Mouse (Mus musculus) c-Kit-positive CD71-positive TER-119-positive erythroid progenitor cells, embryonic 14.5 days (primary cell): ENCODE measurements around the gene Grm4.

ENCODE experiments used
- DNase-seq: peaks from one replicate; pipeline ENCODE4 v3.0.0-alpha.2; 2013; ENCODE audit warnings: low spot score

Grm4 gene

GRCm38 (mm10) chr17:27521303-27521702, at the start of gene Grm4:
Gene Grm4 (minus strand): TSS chr17:27521403.
- no peak for DNase-seq

DNA sequence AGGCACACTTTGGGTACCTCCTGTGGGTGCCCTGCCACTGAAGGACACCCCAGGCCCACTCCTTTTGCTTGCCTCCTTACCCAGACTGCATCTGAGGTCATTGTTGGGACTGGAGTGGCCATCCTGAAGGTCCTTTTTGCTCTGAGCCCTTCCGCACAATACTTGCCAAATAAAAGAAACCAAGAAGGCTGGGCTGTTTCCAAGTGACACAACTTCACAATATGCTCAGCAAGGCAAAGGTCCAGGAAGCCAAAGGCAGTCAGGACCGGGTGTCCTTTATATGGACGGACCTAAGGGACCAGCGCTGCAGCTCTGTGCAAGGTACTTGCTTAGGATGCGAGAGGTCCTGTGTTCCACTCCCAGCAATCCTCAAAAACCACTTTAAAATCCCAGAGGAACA, 47.0 kb upstream of the Grm4 start:
- no peak for DNase-seq

- no peak for DNase-seq
Measured at GRCm38 (mm10) chr17:27565942-27566267, 44.7 kb upstream of the Grm4 start.

DNA sequence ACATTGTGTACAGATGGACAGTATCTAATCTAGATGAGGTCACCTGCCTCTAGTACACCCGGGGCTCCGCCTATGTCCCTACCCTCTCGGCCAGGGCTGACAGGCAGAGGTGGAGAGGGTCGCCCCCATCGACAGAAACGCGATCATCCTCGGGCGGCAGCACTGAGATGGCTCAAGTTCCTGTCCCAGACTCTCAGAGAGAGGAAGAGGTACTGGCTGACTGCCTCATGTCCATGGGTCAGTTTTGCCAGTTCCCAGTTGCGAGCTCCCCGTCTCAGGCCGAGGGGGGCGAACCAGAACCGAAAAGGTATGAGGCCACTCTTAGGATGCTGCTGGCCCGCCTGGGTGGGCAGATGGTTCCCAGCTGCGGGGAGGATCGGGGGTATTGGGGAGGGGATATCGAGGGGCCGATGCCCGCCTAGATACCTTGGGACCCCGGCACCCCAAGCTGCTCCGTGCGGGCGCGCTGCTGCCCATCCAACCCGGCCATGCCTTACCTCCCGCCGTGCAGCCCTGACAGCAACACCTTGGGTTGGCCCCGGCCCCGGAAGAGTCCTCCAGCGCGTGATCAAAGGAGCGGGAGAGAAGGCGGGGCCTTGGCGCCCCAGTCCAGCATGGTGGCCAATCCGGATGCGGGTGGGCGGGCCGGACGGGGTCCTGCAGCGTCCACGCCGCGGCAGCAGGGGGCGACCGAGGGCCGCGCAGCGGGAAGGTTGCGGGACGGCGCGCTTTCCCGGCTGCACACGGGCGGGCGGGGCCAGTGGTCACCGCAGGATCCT, 44.1 kb upstream of the Grm4 start, which contains the start of gene AI413582:
Gene AI413582, minus strand, starts transcription at position 594 of the 779 bp plus-strand sequence.
- DNase-seq = peak; percentile 90

DNA sequence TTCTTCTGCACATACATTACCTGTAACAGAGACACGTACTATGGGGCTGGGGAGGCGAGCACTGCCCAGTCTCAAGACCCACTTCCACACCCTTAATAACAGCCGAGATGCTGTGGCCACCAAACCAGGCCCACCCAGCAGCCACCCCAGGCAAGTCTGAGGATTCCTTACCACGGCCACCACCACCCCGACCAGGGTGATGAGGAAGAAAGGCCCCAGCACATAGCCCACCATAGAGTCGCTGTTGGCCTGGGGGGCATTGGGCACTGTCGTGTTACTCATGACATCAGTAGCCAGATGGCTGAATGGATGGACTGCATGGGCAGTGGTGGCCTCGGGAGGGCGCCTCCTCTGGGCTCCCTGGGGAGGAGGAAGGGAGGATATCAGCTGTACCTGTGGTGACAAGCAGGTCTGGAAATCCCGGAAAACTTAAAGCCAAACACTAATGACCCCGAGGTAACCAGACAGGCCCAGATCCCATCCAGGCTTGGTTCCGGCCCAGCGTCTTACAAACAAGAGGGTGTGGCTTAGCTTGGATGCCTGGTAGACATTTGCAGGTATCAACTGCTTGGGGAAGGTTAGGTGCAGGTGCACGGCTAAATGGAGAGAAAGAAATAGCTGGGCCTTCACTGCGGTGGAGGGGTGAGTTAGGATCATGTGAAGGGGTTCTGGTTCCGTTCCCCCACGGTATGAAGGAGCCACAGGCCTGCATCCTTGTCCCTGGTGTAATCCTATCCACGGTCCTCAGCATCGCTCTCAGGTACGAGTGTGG, 43.4 kb upstream of the Grm4 start:
- no peak for DNase-seq

DNA sequence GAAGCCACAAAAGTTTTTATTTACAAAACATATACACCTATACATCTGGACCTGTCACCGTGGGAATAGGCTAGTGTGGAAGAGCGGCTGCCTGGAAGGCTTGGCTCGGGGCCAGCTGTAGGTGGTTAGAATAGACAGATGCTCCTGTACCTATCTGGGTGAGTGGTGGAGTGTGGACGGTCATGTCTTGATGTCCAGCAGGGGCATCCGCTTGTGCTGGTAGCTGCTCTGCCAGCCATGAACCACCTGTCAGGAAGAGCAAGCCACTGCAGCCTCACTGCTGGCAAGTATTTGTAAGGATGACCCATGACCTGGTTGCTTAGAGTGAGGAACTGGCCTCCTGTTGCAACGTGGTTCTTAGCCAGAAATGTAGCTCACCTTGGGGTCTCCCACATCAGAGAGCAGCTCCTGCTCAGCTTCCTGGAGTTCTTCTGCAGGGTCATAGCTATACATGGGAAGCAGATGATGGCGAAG, 42.6 kb upstream of the Grm4 start:
- no peak for DNase-seq

GRCm38 (mm10) chr17:27561809-27562526, 40.8 kb upstream of the Grm4 start:
- DNase-seq = no peak

GRCm38 (mm10) chr17:27560926-27561480, 39.8 kb upstream of the Grm4 start:
- DNase-seq = no peak

- no peak for DNase-seq
Measured at GRCm38 (mm10) chr17:27559596-27559995, 38.4 kb upstream of the Grm4 start.

DNA sequence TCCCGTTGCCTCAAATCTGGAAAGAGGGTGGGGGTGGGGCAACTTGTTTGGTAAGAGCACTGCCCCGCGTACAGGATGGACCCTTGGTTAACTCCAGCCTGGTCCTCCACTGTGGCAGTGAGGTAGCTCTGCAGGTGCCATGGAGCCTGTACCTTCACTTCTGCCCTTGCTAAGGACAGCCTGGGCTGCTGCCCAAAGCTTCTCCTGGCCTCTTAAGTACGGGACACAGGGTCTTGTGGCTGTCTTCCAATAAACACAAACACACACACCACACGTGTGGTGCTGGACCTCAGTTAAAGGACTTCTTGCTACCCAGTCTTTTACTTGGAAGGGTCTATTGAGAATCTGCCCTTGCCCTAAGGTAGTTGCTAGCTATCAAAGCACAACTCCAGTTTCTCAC, 37.6 kb upstream of the Grm4 start:
- DNase-seq = no peak

DNA sequence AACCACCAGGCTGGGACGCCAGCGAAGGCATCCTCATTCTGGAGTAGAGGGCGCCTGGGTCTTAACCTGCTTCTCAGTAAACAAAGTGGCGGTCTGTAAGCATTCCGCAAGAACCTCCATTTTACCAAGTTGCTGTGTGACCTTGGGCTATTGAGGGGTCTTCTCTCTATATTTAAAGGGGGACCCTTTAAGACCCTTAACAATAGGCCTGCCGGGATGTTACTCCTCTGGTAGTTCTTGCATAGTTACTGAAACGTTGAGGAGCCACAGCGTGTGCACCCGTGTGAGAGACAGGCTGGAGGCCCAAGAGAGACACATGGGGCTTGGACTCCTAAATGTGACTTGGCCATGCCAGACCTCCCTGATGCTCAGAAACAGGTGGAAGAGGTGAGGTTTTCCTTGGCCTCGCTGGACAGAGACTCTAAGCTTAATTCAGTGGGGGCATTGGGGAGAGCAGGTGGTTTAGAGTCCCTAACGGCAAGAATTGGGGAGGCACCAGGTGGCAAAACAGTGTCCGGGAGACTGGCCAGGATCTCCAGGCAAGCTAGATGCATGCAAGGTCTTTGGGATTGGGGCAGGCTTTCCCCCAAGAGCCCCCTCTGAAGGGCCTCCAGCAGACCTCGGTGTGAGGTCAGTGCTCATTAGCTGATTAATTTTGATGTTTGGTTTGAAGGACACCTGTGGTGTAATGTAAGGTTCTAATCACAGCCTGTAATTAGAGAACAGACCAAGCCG, 36.9 kb upstream of the Grm4 start:
- no peak for DNase-seq

- DNase-seq = no peak
Measured at GRCm38 (mm10) chr17:27557181-27557926, 36.2 kb upstream of the Grm4 start.

DNA sequence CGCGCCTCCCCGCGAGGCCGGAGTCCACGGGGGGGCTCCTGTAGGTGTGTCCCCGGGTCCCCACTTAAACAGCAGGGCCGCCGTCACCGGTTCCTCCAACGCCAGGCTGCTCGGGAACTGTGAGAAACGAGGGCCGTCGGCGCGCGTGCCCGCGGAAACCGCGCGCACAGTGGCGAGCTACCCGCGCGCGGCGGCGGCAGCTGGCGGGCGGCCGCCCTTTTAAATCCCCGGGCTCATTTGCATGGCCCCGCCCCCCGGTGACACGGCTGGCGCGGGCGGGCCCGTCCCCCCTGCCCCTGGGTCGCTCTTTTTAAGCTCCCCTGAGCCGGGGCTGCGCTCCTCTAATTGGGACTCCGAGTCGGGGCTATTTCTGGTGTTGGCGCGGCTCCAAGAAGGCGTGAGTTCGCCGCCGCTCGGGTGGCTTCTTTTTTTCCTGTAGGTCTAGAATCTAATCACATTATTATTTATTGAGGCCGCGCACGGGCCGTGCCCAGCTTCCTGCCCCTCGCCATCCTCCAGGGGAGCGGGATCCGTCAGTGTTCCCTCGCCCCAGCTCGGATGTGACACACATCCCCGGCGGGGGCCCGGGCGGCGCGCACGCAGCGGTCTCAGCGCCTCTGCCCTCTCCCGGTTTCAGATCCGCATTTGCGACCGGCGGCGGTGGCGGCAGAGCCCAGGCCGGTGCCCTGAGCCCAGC, 35.3 kb upstream of the Grm4 start, which contains the start of gene Hmga1:
Gene Hmga1, plus strand, starts transcription at position 183 of the 697 bp plus-strand sequence.
- peak; percentile 85 for DNase-seq

DNA sequence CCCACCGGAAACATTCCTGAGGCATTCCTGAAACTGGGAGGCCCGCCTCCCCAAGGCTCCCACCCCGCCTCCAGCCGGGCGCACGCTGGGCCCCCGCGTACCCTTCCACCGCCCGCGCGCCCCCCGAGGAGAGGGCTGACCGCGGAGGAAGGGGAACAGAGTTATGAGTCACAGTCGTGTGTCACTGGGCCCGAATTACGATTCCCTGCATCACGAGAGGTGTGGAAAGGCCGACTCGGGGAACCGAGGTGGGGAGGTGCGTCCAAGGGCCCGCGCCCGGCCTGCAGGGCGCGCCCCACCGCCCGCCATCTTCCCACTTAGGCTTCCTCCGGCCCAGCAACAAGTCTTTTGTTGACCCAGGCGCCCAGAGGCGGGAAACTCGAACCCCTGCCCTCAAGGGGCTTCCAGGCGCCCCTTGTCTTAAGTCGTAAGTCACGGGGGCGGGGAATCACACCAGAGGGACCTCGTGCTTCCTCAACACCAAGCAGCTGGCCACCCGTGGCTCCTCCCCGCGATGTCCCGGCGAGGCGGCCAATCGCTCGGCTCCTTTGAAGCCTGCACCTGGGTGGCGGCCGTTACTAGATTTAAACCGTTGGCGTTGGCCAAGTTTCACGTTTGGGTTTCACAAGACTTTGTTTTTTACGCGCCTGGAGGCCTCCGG, 34.4 kb upstream of the Grm4 start:
- peak; percentile 80 for DNase-seq

DNA sequence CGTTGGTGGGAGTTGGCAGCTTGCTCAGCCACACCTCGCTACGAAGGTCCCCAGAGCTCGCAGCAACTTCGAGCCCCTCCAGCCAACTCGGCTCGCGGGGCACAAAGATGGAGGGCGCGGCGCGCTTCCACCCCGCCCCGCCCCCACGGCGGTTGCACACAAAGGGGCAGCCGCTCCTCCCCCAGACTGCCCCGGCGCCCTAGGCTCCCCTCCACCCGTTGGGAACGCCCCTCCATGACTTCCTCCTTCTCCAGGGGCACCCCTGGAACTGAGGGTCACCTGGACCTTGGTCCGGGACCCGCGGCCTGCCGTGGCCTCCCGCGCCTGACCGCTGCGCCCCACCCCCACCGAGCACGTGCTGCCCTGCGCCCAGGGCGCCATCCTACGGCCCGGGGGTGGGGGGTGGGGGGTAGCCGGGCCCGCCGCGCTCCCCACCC, 33.9 kb upstream of the Grm4 start:
- no peak for DNase-seq

DNA sequence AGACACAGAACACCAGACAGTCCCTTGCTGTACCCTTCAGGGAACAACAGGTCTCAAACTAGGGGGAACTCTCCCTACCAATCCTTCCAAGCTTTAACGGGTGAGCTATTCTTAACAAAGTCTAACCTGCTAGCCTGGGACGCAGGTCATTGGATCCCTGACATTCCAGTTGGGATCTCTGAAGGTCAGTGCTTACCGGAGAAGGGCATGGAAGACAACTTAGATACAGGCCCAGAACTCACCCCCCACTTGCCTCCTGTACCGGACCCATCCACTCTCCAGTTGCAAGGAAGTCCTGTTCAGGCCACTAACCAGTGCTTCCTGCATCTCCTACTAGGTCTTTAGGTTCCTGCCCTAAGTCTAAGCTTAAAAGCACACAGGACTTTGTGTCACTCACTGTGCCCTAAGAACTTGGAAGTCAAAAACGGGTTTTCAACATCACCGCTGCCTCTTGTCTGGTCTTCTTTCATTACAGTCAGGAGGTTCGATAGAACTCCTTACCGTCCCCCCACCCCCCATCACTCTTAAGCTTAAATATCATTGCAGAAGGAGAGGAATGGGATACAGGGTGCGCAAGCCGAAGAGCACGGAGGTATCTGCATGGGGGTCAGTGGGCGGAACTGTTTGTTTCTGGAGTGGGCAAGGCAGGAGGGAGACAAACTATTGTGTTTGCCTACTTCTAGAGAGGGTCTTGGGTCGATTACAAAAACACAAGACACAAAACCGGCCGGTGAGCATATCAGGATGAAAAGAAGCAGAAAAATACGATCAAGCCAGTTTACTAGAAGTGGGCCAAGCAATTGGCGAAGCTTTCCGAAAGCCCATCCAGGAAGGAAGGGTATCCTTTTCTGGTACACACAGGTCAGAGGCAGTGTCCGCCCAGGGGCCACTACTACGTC, 33.1 kb upstream of the Grm4 start:
- no peak for DNase-seq

- DNase-seq = no peak
Measured at GRCm38 (mm10) chr17:27552215-27553201, 31.3 kb upstream of the Grm4 start.
